Mouse (Mus musculus) E14TG2a.4 (cell line): ENCODE results near the gene Ctbp2.

Experiments used
- CTCF ChIP-seq: conservative IDR thresholded peaks from 2 replicates; pipeline ENCODE4 v1.5.1; 2014; ENCODE audit warnings: low read length
- NANOG ChIP-seq: IDR thresholded peaks from 2 replicates; pipeline ENCODE4 v1.6.1; 2014; ENCODE audit warnings: borderline replicate concordance, low read length, mixed read lengths
- POU5F1 ChIP-seq: IDR thresholded peaks from 2 replicates; pipeline ENCODE4 v1.6.1; 2014; ENCODE audit warnings: low read length, borderline replicate concordance

DNA sequence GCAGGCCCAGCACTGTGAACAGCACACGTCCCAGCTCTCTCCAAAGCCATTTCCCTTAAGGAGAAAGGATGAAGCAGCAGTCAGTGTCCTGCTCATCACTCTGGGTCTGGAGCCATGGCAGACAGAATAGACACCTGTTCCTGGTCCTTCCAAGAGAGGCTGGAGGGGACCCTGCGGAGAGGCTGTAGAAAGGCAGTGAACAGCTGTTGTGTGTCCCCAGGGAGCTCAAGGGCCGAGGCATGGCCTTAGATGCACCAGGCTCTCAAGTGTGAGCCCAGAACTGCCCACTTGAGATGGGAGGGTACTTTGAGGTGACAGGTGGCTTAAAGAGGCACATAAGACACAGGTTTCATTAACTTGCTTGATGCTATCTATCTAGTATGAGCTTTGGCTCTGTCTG lies 21.6 kb downstream of the Ctbp2 start:
- TF ChIP-seq CTCF: no peak
- no peak for TF ChIP-seq POU5F1
- TF ChIP-seq NANOG: no peak
